Mouse (Mus musculus) heart, adult 8-10 months (tissue): ENCODE measurements around the gene Fgf11. TPM values are rescaled to one million over a fixed set of nuclear protein-coding genes. Genes with fewer than 3 reads are reported as not detected.

Experiments used
- DNase-seq: peaks from one replicate; pipeline ENCODE4 v3.0.0; 2022; ENCODE audit warnings: low spot score
- total RNA-seq, 4 experiments: library from RNA; stranded (reverse); gene quantifications; 2 replicates each; pipeline ENCODE4 v1.2.4; 2022

The Fgf11 gene
- total RNA-seq, 4 experiments from 2014 or later = 2.1 to 3.3 (median 2.6) TPM

DNA sequence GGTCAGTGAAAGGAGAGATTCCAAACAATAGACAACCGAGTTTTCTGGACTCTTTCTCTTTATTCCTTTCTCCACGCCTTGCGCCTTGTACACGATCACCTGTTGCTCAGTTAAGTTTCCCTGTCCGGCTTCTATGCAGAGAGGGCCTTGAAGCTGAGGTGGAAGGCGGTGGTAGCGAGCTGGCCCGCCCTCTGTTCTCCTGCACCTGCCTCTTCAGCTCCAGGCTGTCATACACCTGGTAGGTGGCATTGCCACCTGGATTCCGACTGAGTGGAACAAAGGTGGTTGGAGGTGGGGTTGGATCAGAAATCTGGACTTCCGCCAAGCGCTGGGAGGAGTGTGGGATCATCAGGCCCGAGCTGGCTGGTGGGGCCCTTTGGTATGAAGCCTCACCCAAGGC is 14.9 kb upstream of the Fgf11 start:
- no peak for DNase-seq

- DNase-seq = no peak
These were observed 13.5 kb upstream of the Fgf11 start, which contains the start of gene Gm39566 for GRCm38 (mm10) chr11:69815155-69815554. Gm39566 (minus strand) TSS chr11:69815298.

- DNase-seq = no peak
These were observed 8.6 kb upstream of the Fgf11 start for GRCm38 (mm10) chr11:69810280-69810679.

DNA sequence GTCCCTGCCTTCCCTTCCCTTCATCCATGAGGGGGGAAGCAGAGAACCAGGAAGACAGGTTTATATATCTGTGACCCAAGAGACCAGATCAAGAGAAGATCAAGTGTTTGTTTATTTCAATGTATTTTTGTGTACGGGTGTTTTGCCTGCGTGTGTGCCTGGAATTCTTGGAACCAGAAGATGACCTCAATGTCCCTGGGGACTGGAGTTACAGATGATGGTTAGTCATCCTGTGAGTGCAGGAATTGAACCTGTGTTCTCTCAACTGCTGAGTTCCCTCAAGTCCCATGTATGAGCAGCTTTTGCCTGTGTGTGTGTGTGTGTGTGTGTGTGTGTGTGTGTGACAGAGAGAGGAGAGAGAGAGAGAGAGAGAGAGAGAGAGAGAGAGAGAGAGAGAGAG is 6.0 kb upstream of the Fgf11 start:
- DNase-seq = no peak

GRCm38 (mm10) chr11:69806378-69806777 is 4.7 kb upstream of the Fgf11 start:
- DNase-seq = no peak

DNA sequence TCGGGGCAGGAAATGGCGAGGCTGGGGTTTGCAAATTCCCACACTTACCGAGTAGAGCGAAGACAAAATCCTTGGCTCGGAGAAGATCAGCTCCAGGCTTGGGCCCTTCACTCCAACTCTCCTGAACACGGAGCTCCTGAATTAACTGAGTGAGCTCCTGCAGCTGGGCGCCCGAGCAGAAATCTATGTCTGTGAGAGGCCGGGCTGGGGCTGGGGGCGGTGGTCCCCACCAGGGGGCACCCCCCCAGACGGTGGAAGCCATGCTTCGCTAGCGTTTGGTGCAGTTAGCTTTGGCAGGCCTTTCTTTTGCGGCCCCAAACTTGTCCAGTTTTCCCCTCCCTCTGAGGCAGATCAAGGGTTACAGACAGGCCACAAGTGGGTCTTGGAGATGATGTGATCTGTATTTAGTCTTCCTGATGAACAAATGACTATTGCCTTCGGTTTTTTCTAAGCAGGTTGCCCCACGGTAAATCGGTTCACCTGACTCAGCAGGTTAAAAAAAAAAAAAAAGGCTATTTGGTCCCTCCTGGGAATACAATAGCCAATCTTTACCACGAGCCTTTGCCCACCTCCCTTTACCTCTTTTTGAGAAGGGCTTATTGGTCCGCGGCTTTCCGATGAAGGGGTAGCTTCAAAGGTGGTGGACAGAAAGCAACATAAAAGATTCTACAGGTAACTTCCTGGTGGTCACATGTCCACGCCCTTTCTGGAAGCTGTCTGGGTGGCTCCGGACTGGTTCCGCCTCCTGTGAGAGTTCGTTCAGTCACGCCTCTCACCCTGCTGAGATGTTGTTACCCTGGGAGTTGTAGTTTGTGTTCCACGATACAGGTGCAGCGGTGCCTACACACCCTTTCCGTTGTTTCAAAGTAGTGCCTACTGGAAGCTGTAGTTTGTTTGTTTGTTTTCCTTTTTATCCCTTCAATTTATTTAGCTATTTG is 3.6 kb upstream of the Fgf11 start, which contains the start of gene Tmem102:
TSS of gene Tmem102 (minus strand) at position 653 of the 938 bp plus-strand sequence.
- DNase-seq = no peak

GRCm38 (mm10) chr11:69804652-69804940 is 2.9 kb upstream of the Fgf11 start:
- DNase-seq = no peak

DNA sequence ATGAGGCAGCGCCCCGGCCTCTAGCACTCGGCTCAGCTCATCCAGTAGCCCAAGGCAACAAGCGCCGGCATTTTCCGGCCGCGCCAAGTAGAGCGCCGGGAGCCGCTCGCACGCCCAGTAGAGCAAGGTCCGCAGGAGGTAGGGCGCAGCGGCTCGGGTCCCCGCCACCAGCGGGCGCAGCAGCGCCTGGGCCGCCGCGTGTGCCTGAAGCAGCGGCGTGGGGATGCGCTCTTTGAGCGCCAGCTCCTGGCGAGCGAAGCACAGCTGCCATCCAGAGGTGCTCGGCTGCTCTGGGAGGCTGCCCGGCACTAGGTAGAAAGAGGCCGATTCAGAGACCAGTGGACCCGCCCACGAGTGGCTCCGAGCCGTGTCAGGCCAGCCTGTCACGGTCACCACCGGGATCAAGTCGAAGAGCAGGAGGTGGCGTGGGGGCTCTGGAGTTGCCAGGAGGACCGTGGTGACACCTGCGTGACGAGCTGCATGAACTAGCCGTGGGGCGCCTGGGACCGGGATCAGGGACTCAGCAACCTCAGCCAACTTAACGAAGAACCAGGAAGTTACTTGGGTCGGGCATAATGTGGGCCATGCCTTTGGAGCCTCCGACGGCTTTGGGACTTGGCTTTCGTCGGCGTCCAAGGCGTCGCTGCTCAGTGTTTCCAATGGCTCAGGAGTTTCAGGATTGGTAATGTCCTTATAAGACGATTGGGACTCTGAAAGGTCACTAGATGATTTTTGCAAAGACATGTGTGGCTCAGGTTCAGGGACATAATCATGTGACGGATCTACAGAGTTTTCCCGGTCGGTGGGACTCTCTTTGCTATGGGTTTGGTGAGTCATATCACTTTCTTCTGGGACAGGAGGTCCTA is 2.4 kb upstream of the Fgf11 start:
- DNase-seq = peak; percentile 53

- no peak for DNase-seq
These were observed 1.7 kb upstream of the Fgf11 start for GRCm38 (mm10) chr11:69803328-69803727.

GRCm38 (mm10) chr11:69802648-69803105 is 1.0 kb upstream of the Fgf11 start:
- peak; percentile 89 for DNase-seq

DNA sequence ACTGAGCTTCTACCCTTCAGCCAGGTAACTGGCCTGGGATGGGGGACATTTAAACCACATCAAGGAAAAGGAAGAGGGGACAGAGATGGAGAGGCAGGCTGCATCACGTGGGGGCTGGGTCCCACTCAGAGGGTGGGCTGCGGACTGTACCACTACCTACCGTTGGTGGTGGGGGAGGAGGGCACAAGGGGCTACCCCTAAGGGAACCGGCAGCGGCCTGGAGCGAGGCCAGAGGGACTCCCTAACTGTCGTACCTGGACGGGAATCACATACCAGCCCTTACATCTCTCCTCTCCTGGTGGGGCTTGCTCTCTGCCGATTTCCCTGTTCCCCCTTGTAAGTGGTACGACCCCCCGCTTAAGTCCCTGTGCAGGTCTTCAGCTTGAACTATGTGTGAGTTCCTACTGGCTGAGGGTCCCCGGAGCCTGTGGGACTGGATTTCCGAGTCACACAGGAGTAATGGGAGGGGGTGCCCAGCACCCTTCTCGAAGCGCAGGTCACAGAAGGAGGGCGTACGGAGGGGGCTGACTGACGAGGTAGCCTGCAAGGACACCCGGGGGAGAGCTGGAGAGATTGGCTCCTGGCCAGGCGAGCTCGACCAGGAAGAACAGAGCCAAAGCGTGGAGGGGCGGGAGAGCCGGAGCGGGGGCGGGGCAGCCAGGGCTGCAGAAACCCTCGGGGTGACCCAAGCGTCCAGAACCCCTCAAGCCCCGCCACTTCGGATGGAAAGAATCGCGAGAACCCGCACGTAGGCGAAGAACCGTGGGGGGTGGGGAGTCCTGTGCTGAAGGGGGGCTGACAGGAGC is 1.1 kb downstream of the Fgf11 start:
- no peak for DNase-seq

- DNase-seq = no peak
These were observed 1.6 kb downstream of the Fgf11 start for GRCm38 (mm10) chr11:69800138-69800391.

- no peak for DNase-seq
These were observed 2.1 kb downstream of the Fgf11 start for GRCm38 (mm10) chr11:69799394-69800137.

DNA sequence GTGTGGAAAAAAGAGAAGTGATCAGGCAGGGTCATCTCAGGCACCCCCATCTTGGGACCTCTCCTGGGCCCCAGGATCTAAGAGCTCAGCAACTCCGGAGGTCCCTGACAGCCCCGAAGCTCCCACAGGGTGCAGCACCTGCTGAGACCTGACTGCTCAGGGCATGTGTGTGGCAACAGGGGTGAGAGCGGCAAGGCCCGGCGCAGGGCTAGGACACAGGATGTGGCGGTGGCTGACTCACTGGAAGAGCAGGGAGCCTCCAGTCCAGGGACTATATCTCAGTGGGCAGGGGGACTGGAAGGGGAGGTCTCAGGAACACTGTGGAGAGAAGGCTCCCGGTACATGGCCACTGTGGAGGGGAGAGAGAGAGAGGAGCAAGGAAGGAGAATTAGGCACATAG is 3.7 kb downstream of the Fgf11 start:
- DNase-seq = no peak

DNA sequence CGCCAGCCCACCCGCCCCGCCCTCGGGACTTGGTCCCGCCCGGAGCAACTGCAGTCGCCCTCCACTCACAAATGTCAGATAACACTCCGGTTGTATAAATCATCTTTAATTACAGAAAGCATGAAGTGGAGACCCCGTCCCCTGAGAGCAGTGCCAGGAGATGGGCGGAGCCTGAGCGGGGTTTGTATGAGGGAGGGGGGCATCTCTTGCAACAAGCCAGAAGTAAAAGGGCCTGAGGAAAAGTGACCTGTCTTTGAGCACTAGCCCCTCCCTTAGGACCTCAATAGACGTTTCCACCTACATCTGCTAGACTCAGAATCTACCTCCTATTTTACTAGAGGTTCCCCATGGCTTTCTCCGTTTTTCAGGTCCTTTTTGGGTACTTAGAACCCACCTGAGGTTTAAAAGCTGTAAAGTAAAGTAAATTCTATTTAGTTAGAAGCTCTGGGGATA is 5.6 kb downstream of the Fgf11 start:
- no peak for DNase-seq

DNA sequence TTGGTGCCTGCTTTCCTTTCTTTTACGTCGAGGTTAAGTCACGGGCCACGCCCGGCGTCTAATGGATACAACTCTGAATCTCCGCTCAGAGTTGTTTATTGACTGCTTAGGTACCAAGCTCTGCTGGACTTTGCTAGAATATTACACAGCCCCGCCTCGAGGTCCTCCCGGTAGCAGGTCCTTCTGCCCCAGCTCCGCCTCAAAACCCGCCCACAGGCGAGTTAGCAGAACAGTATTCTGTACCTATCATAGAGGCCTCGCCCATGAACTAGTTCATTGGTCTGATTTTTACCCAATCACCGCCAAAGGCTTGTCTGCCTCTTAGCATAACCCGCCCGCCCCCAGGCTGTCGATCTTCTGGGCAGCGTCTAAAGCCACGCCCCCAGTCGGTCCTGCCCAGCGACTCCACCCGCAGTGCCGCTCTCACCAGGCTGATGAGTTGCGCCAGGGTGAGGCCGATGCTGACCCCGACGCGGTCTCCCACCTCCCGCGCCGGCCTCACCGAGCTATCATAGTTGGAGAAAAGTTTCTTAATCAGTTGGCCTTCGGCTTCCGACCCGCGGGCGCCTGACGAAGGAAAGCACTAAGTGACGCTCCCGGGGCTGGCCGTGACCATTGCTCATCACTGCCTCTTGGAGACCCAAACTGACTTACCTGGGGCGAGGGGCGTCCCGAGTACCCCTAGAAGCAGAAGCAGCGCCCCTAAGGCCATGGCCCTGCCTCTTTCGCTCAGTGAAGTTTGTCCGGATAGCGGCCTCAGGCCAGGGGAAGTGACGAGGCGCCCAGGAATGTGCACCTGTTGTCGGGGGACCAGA is 6.3 kb downstream of the Fgf11 start, which contains the start of gene Chrnb1:
TSS of gene Chrnb1 (minus strand) at position 776 of the 815 bp plus-strand sequence.
- DNase-seq = peak; percentile 97

GRCm38 (mm10) chr11:69793429-69793828 is 8.2 kb downstream of the Fgf11 start:
- no peak for DNase-seq

GRCm38 (mm10) chr11:69791420-69791819 is 10.2 kb downstream of the Fgf11 start:
- no peak for DNase-seq

DNA sequence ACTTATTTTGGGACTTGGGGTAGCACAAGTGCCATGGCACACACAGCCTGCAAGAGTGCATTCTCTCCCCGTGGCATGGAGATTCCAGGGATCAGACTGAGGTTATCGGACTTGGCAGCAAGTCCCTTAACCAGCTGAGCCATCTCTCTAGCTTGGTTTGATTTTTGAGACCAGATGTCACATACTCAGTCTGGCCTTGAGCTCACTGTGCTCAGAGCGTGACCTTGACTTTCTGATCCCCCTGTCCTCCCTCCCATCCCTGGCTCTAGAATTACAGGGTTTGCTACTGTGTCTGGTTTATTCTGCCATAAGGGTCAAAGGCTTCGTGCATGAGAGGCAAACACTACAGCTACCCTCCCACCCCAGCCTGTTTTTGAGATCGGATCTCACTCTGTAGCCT is 12.2 kb downstream of the Fgf11 start:
- DNase-seq = no peak

GRCm38 (mm10) chr11:69787306-69787705 is 14.4 kb downstream of the Fgf11 start:
- no peak for DNase-seq
